ENCODE assay signal across 12 mouse cellular contexts in the genomic region with DNA sequence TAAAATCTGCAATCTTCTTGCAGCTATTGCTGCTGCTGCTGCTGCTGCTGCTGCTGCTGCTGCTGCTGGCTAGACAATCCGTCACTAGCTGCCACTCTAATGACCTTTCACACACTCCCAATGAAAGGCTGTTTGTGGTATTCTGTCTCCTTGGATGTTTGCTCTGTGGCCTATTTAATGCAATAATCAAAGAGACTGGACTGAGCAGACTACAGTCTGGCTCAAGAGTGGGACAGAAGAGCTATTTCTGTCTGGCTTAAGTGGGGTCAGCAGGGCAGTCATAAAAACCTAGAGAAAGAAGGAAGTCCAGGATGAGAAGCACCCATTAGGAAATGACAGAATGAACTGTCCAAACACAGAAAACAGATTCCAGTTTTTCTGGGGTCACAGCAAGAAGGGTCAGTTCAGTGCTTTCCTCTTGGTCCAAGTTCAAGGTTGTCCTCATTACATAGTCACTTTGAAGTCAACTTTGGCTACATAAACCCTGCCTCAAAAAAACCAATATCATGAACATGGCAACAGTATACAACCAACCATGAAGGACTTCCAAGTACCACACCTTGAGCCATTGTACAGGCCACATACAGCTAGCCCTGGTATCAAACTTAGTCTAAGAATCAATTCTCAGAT.
DNase-seq lines count a peak whose midpoint lies in the region; ATAC-seq lines count a peak whose summit lies in the region.
"Had no signal": no experiment of that assay in that cellular context is flagged by ENCODE, and none has a peak within 500 bp of the region (broad histone marks: within the 10 kb centered on the region; RNA-seq: fewer than 3 reads in every experiment).

No protein-coding gene starts in this region.

- H3K9me3 ChIP-seq in forebrain, embryonic 12.5 days: no peaks in the 10 kb centered on the region
- no peaks in the 10 kb centered on the region for H3K9me3 ChIP-seq in forebrain, embryonic 16.5 days (ENCODE audit: control insufficient read depth, low read length)
- no peaks in the 10 kb centered on the region for H3K9me3 ChIP-seq in midbrain, embryonic 11.5 days (ENCODE audit: control insufficient read depth, low read length)
- H3K9me3 ChIP-seq in intestine, embryonic 16.5 days (ENCODE audit: control insufficient read depth, low read length): no peaks in the 10 kb centered on the region
- H3K9me3 ChIP-seq: embryonic facial prominence, embryonic 15.5 days; liver, embryonic 15.5 days had no signal

- peak; percentile 67; the same call in 1 of the 2 replicates for ATAC-seq in forebrain, embryonic 12.5 days (ENCODE audit: low FRiP score)
- ATAC-seq in forebrain, embryonic 16.5 days: no peak
- peak; percentile 67 for ATAC-seq in midbrain, embryonic 11.5 days (ENCODE audit: low FRiP score)
- ATAC-seq in intestine, embryonic 16.5 days: no peak
- ATAC-seq: Patski had no signal

- WGBS in forebrain, embryonic 12.5 days: 0% methylated on average over 1 of the region's 1 CpGs
- 0% methylated on average over 1 of the region's 1 CpGs for WGBS in forebrain, embryonic 16.5 days
- WGBS in midbrain, embryonic 11.5 days: 11% methylated on average over 1 of the region's 1 CpGs
- WGBS in intestine, embryonic 16.5 days: 15% methylated on average over 1 of the region's 1 CpGs

- no peaks in the 10 kb centered on the region for H3K36me3 ChIP-seq in forebrain, embryonic 12.5 days (replicated peaks)
- H3K36me3 ChIP-seq in forebrain, embryonic 16.5 days (ENCODE audit: control insufficient read depth, insufficient read depth): no peaks in the 10 kb centered on the region
- H3K36me3 ChIP-seq in midbrain, embryonic 11.5 days (ENCODE audit: control insufficient read depth, insufficient read depth, low read length): no peaks in the 10 kb centered on the region
- H3K36me3 ChIP-seq in intestine, embryonic 16.5 days (ENCODE audit: control insufficient read depth, insufficient read depth, low read length): no peaks in the 10 kb centered on the region
- H3K36me3 ChIP-seq: embryonic facial prominence, embryonic 15.5 days; liver, embryonic 15.5 days had no signal

- no peaks in the 10 kb centered on the region for H3K27me3 ChIP-seq in forebrain, embryonic 12.5 days
- H3K27me3 ChIP-seq in forebrain, embryonic 16.5 days (replicated peaks; ENCODE audit: control insufficient read depth, insufficient read depth, low read length): no peaks in the 10 kb centered on the region
- no peaks in the 10 kb centered on the region for H3K27me3 ChIP-seq in midbrain, embryonic 11.5 days (ENCODE audit: control insufficient read depth, insufficient read depth, low read length)
- no peaks in the 10 kb centered on the region for H3K27me3 ChIP-seq in intestine, embryonic 16.5 days (replicated peaks; ENCODE audit: control insufficient read depth, insufficient read depth, low read length)
- H3K27me3 ChIP-seq: embryonic facial prominence, embryonic 15.5 days; liver, embryonic 15.5 days; Patski had no signal

- no peak overlapping the region for H3K4me3 ChIP-seq in forebrain, embryonic 12.5 days (replicated peaks)
- H3K4me3 ChIP-seq in forebrain, embryonic 16.5 days (replicated peaks; ENCODE audit: low read length): no peak overlapping the region
- H3K4me3 ChIP-seq in brown adipose tissue, adult 24 weeks (ENCODE audit: insufficient read depth, low read depth, low read length): no peak overlapping the region
- H3K4me3 ChIP-seq in midbrain, embryonic 11.5 days (ENCODE audit: low read depth, low read length): no peak overlapping the region
- no peak overlapping the region for H3K4me3 ChIP-seq in intestine, embryonic 16.5 days (ENCODE audit: low read length)
- H3K4me3 ChIP-seq: embryonic facial prominence, embryonic 15.5 days; liver, embryonic 15.5 days had no signal

- H3K4me2 ChIP-seq in forebrain, embryonic 12.5 days: no peak overlapping the region
- H3K4me2 ChIP-seq in forebrain, embryonic 16.5 days (ENCODE audit: low read length): no peak overlapping the region
- no peak overlapping the region for H3K4me2 ChIP-seq in midbrain, embryonic 11.5 days
- H3K4me2 ChIP-seq in intestine, embryonic 16.5 days (ENCODE audit: low read depth, low read length): no peak overlapping the region
- H3K4me2 ChIP-seq: embryonic facial prominence, embryonic 15.5 days; liver, embryonic 15.5 days had no signal

- no peak overlapping the region for H3K9ac ChIP-seq in forebrain, embryonic 12.5 days
- H3K9ac ChIP-seq in forebrain, embryonic 16.5 days (replicated peaks; ENCODE audit: low read depth, low read length): no peak overlapping the region
- H3K9ac ChIP-seq in midbrain, embryonic 11.5 days (ENCODE audit: low read length): no peak overlapping the region
- H3K9ac ChIP-seq in intestine, embryonic 16.5 days (ENCODE audit: low read depth, low read length): no peak overlapping the region
- H3K9ac ChIP-seq: embryonic facial prominence, embryonic 15.5 days; liver, embryonic 15.5 days had no signal

- H3K27ac ChIP-seq in forebrain, embryonic 12.5 days: 0 out of 2 replicates have a peak overlapping the region, but pooled peaks have one; percentile 36
- no peak overlapping the region for H3K27ac ChIP-seq in forebrain, embryonic 16.5 days (ENCODE audit: low read length)
- peak overlapping the region; percentile 96 for H3K27ac ChIP-seq in brown adipose tissue, adult 24 weeks (replicated peaks; ENCODE audit: low read depth, low read length)
- peak overlapping the region; percentile 70 for H3K27ac ChIP-seq in midbrain, embryonic 11.5 days (ENCODE audit: low read depth, low read length)
- H3K27ac ChIP-seq in intestine, embryonic 16.5 days (ENCODE audit: low read length): no peak overlapping the region
- H3K27ac ChIP-seq: embryonic facial prominence, embryonic 15.5 days; liver, embryonic 15.5 days had no signal

- peak; percentile 12 for DNase-seq in hindlimb bud, embryonic 11.5 days (ENCODE audit: extremely low spot score, low read depth, low spot score)
- DNase-seq in midbrain, embryonic 11.5 days (ENCODE audit: low spot score, missing footprints): peak; percentile 85
- no peak for DNase-seq in frontal cortex, adult 2 months (ENCODE audit: extremely low spot score in 1 of 2, low spot score in 1 of 2)
- no peak for DNase-seq in left cerebral cortex, adult 9 months (ENCODE audit: low spot score in 2 of 2)
- DNase-seq: heart, postnatal 36 days had no signal

- H3K4me1 ChIP-seq in forebrain, embryonic 12.5 days: peaks cover 17% of the 10 kb centered on the region
- peaks cover 11% of the 10 kb centered on the region for H3K4me1 ChIP-seq in forebrain, embryonic 16.5 days (replicated peaks; ENCODE audit: control insufficient read depth, insufficient read depth, low read length)
- H3K4me1 ChIP-seq in brown adipose tissue, adult 24 weeks (ENCODE audit: control insufficient read depth, insufficient read depth, insufficient read length, low read length): peaks cover 7% of the 10 kb centered on the region
- H3K4me1 ChIP-seq in midbrain, embryonic 11.5 days (ENCODE audit: control insufficient read depth, insufficient read depth, low read length): peaks cover 18% of the 10 kb centered on the region
- H3K4me1 ChIP-seq in intestine, embryonic 16.5 days (ENCODE audit: control insufficient read depth, insufficient read depth, low read length): no peaks in the 10 kb centered on the region
- H3K4me1 ChIP-seq: embryonic facial prominence, embryonic 15.5 days; liver, embryonic 15.5 days had no signal

Comparison
In these comparisons a context has a peak if more than half of its experiments do, and no peak if none do; other contexts are left out.
1. ATAC-seq: peak in forebrain, embryonic 12.5 days (single experiment) and midbrain, embryonic 11.5 days (single experiment); none in forebrain, embryonic 16.5 days (single experiment) and intestine, embryonic 16.5 days (single experiment).
2. H3K27ac ChIP-seq: peak in forebrain, embryonic 12.5 days (single experiment), brown adipose tissue, adult 24 weeks (single experiment) and midbrain, embryonic 11.5 days (single experiment); none in forebrain, embryonic 16.5 days (single experiment) and intestine, embryonic 16.5 days (single experiment).
3. DNase-seq: peak in hindlimb bud, embryonic 11.5 days (single experiment) and midbrain, embryonic 11.5 days (single experiment); none in frontal cortex, adult 2 months (0 of 2) and left cerebral cortex, adult 9 months (0 of 2).